Mouse (Mus musculus): ENCODE measurements around the gene Gm15446. TPM values are rescaled to one million over a fixed set of nuclear protein-coding genes. Genes with fewer than 3 reads are reported as not detected.
"Not testable (repeated sequence)": the region's sequence is repeated elsewhere in the genome, so short reads cannot be mapped to it uniquely, and the experiment has no call there.

Gm15446 gene
- 0.35 and 0.98 TPM in 2 replicates for polyA plus RNA-seq (2014; fragmentation: Nextera tagmentation; extraction: Ambion mirVana)

GRCm38 (mm10) chr5:109923261-109924071, at the start of gene Gm15446:
Gene Gm15446 (plus strand): TSS chr5:109923400.
- H3K4me3 ChIP-seq (ENCODE audit: low read depth, low read length), result peak within 1 kb of the TSS; percentile 46
- H3K9me3 ChIP-seq (replicated peaks; ENCODE audit: control insufficient read depth, low read length); H3K4me1 ChIP-seq (ENCODE audit: control insufficient read depth, insufficient read depth, low read length); H3K27me3 ChIP-seq (ENCODE audit: control insufficient read depth, insufficient read depth, low read length); H3K27ac ChIP-seq (replicated peaks; ENCODE audit: low read depth, low read length); H3K36me3 ChIP-seq (replicated peaks; ENCODE audit: control insufficient read depth, insufficient read depth, low read depth, low read length): not testable (repeated sequence)
- H3K9ac ChIP-seq (replicated peaks; ENCODE audit: low read length), result peak within 1 kb of the TSS; percentile 52
- under 1% methylated on average over 22 of the region's 22 CpGs for WGBS
- DNase-seq (ENCODE audit: low spot score) (peak; percentile 89), ATAC-seq (replicated peaks; ENCODE audit: insufficient number of reproducible peaks, low FRiP score, low TSS enrichment, low read depth) (peak; percentile 100)
- peak within 1 kb of the TSS; percentile 40 for H3K4me2 ChIP-seq (ENCODE audit: low read depth, low read length)

DNA sequence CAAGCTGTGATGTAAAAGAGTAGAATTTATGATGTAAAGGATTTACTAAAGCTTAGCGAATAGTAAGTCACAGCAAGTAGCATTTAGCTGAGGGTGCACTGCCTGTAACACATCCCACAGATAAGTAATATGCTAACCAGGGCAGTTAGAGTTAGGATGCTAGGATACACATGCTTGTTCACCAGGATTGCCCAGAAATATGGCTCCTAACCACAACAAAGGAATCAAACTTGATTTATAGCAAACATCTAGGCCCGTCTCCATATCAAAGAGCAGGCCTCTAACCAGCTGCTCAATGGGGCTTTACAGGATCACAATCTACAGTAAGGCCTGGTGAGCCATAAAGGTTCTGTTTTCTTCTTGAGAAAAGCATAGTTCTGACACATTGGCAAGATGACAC, 929 bp downstream of the Gm15446 start:
- H3K4me3 ChIP-seq (ENCODE audit: low read depth, low read length), result peak overlapping the region; percentile 46
- not testable (repeated sequence) for H3K27me3 ChIP-seq (ENCODE audit: control insufficient read depth, insufficient read depth, low read length); H3K27ac ChIP-seq (replicated peaks; ENCODE audit: low read depth, low read length); H3K36me3 ChIP-seq (replicated peaks; ENCODE audit: control insufficient read depth, insufficient read depth, low read depth, low read length); H3K4me1 ChIP-seq (ENCODE audit: control insufficient read depth, insufficient read depth, low read length); H3K9me3 ChIP-seq (replicated peaks; ENCODE audit: control insufficient read depth, low read length); ATAC-seq (replicated peaks; ENCODE audit: insufficient number of reproducible peaks, low FRiP score, low TSS enrichment, low read depth); DNase-seq (ENCODE audit: low spot score)
- peak overlapping the region; percentile 40 for H3K4me2 ChIP-seq (ENCODE audit: low read depth, low read length)
- 21% methylated on average over 2 of the region's 2 CpGs for WGBS
- H3K9ac ChIP-seq (replicated peaks; ENCODE audit: low read length), result peak overlapping the region; percentile 52

DNA sequence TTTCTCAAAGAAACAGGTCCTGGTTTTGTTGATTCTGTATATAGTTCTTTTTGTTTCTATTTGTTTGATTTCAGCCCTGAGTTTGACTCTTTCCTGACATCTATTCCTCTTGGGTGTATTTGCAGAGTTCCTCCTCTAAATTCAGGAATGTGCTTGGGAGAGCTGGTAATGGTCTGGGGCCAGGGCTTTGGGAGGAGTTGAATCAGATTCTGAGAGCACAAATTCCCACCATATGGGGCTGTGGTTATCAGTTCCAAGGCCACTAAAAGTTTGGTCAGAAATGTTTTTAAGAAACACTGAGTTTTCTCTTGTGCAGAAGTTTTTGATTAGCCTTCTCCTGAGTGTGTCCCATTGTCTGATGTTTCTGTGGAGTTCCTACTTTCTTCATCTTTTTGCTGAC, 1.7 kb downstream of the Gm15446 start:
- peak; percentile 4 for DNase-seq (ENCODE audit: low spot score)
- Histone ChIP-seq H3K9me3 (replicated peaks; ENCODE audit: control insufficient read depth, low read length) (no peaks in the 10 kb centered on the region), H3K4me2 (ENCODE audit: low read depth, low read length) (no peak overlapping the region), H3K27ac (replicated peaks; ENCODE audit: low read depth, low read length) (no peak overlapping the region), H3K4me3 (ENCODE audit: low read depth, low read length) (no peak overlapping the region), H3K9ac (replicated peaks; ENCODE audit: low read length) (no peak overlapping the region), H3K27me3 (ENCODE audit: control insufficient read depth, insufficient read depth, low read length) (no peaks in the 10 kb centered on the region), H3K4me1 (ENCODE audit: control insufficient read depth, insufficient read depth, low read length) (no peaks in the 10 kb centered on the region), H3K36me3 (replicated peaks; ENCODE audit: control insufficient read depth, insufficient read depth, low read depth, low read length) (no peaks in the 10 kb centered on the region)
- no peak for ATAC-seq (replicated peaks; ENCODE audit: insufficient number of reproducible peaks, low FRiP score, low TSS enrichment, low read depth)

GRCm38 (mm10) chr5:109950281-109950680, 27.1 kb downstream of the Gm15446 start:
- H3K4me3 ChIP-seq (ENCODE audit: low read depth, low read length), result no peak overlapping the region
- ATAC-seq (replicated peaks; ENCODE audit: insufficient number of reproducible peaks, low FRiP score, low TSS enrichment, low read depth) (no peak), DNase-seq (ENCODE audit: low spot score) (no peak)
- no CpG with 5 or more reads among the region's 1 CpGs for WGBS
- H3K27me3 ChIP-seq (ENCODE audit: control insufficient read depth, insufficient read depth, low read length), result no peaks in the 10 kb centered on the region
- no peak overlapping the region for H3K9ac ChIP-seq (replicated peaks; ENCODE audit: low read length)
- no peaks in the 10 kb centered on the region for H3K4me1 ChIP-seq (ENCODE audit: control insufficient read depth, insufficient read depth, low read length)
- no peaks in the 10 kb centered on the region for H3K9me3 ChIP-seq (replicated peaks; ENCODE audit: control insufficient read depth, low read length)
- H3K27ac ChIP-seq (replicated peaks; ENCODE audit: low read depth, low read length), result no peak overlapping the region
- no peaks in the 10 kb centered on the region for H3K36me3 ChIP-seq (replicated peaks; ENCODE audit: control insufficient read depth, insufficient read depth, low read depth, low read length)
- H3K4me2 ChIP-seq (ENCODE audit: low read depth, low read length), result no peak overlapping the region

DNA sequence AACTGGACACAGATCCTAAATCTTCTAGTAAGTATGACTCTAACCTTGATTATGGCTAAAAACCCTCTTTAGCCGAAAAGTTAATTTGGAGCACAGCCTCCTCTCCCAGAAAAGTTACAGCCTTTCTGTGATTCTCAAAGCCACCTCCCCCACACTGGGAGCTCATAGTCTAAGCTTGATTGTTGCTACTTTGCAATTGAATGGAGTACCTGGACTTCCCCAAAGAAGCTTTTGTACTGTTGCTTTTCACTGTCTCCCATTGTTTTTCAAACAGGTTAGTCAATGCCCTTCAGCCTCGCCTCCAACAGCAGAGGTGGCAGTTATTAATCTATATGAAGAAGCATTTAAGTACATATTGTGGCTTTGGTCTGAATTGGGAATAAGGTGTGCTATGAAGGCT, 57.5 kb downstream of the Gm15446 start:
- H3K9me3 ChIP-seq (replicated peaks; ENCODE audit: control insufficient read depth, low read length); H3K27ac ChIP-seq (replicated peaks; ENCODE audit: low read depth, low read length); H3K4me1 ChIP-seq (ENCODE audit: control insufficient read depth, insufficient read depth, low read length); H3K9ac ChIP-seq (replicated peaks; ENCODE audit: low read length); H3K27me3 ChIP-seq (ENCODE audit: control insufficient read depth, insufficient read depth, low read length); H3K4me3 ChIP-seq (ENCODE audit: low read depth, low read length); ATAC-seq (replicated peaks; ENCODE audit: insufficient number of reproducible peaks, low FRiP score, low TSS enrichment, low read depth); H3K36me3 ChIP-seq (replicated peaks; ENCODE audit: control insufficient read depth, insufficient read depth, low read depth, low read length); H3K4me2 ChIP-seq (ENCODE audit: low read depth, low read length); DNase-seq (ENCODE audit: low spot score): not testable (repeated sequence)
- WGBS, result no CpG with 5 or more reads among the region's 2 CpGs

Other genes starting within 250 kb of the Gm15446 start
- 2.8 and 3.1 TPM in 2 replicates for gene 5430403G16Rik, start 232.4 kb upstream of the Gm15446 start, polyA plus RNA-seq (2014; fragmentation: Nextera tagmentation; extraction: Ambion mirVana)
- gene 4930522L14Rik, start 171.5 kb upstream of the Gm15446 start, polyA plus RNA-seq (2014; fragmentation: Nextera tagmentation; extraction: Ambion mirVana), result 11.6 and 13.2 TPM in 2 replicates
- gene Zfp932, start 73.1 kb downstream of the Gm15446 start, polyA plus RNA-seq (2014; fragmentation: Nextera tagmentation; extraction: Ambion mirVana), result 22.3 and 26.7 TPM in 2 replicates
- gene Gm17655, start 149.1 kb downstream of the Gm15446 start, polyA plus RNA-seq (2014; fragmentation: Nextera tagmentation; extraction: Ambion mirVana), result 4.5 and 7.1 TPM in 2 replicates
- 1.3 and 1.5 TPM in 2 replicates for gene Gm35315, start 171.0 kb downstream of the Gm15446 start, polyA plus RNA-seq (2014; fragmentation: Nextera tagmentation; extraction: Ambion mirVana)
- gene Plcxd1, start 176.6 kb downstream of the Gm15446 start, polyA plus RNA-seq (2014; fragmentation: Nextera tagmentation; extraction: Ambion mirVana), result 0.27 and 0.39 TPM in 2 replicates
- gene Gtpbp6, start 184.8 kb downstream of the Gm15446 start, polyA plus RNA-seq (2014; fragmentation: Nextera tagmentation; extraction: Ambion mirVana), result 20.9 and 24.8 TPM in 2 replicates
- gene Zfp605, start 186.7 kb downstream of the Gm15446 start, polyA plus RNA-seq (2014; fragmentation: Nextera tagmentation; extraction: Ambion mirVana), result 4.5 and 4.8 TPM in 2 replicates
- 46.2 and 47.7 TPM in 2 replicates for gene Chfr, start 212.4 kb downstream of the Gm15446 start, polyA plus RNA-seq (2014; fragmentation: Nextera tagmentation; extraction: Ambion mirVana)